Mouse (Mus musculus) embryonic facial prominence, embryonic 11.5 days (tissue): ENCODE measurements around the gene Camkmt. TPM values are rescaled to one million over a fixed set of nuclear protein-coding genes. Genes with fewer than 3 reads are reported as not detected.

Experiments
- ATAC-seq: fragments of 200-750 bp; cut with Nextera tagmentation; replicated peaks from 2 replicates; pipeline ENCODE4 v1.8.0; 2017; ENCODE audit warnings: low read depth; ENCODE audit not compliant: insufficient number of reproducible peaks, low FRiP score, low TSS enrichment
- DNase-seq: peaks from one replicate; pipeline ENCODE4 v3.0.0-alpha.2; 2015; ENCODE audit warnings: low spot score
- H3K27ac ChIP-seq: fragments of 300-500 bp; sonication (generic); replicated peaks from 2 replicates; pipeline ENCODE4 v1.5.1; 2014; ENCODE audit warnings: mild to moderate bottlenecking, low read depth, low read length, control low read depth
- H3K27me3 ChIP-seq: fragments of 300-500 bp; sonication (generic); 2 replicates; pipeline ENCODE4 v1.6.1; 2014; ENCODE audit warnings: mild to moderate bottlenecking, low read length, moderate library complexity, mixed read lengths; ENCODE audit not compliant: control insufficient read depth, insufficient read depth
- H3K36me3 ChIP-seq: fragments of 300-500 bp; sonication (generic); replicated peaks from 2 replicates; pipeline ENCODE4 v1.6.1; 2014; ENCODE audit warnings: low read depth, mild to moderate bottlenecking, low read length, moderate library complexity, mixed read lengths; ENCODE audit not compliant: control insufficient read depth, insufficient read depth
- H3K4me1 ChIP-seq: fragments of 300-500 bp; sonication (generic); 2 replicates; pipeline ENCODE4 v1.6.1; 2014; ENCODE audit warnings: low read length, mixed read lengths; ENCODE audit not compliant: control insufficient read depth, insufficient read depth
- H3K4me2 ChIP-seq: fragments of 300-500 bp; sonication (generic); 2 replicates; pipeline ENCODE4 v1.6.1; 2014; ENCODE audit warnings: low read depth, mild to moderate bottlenecking, control low read depth, low read length, moderate library complexity
- H3K4me3 ChIP-seq: fragments of 300-500 bp; sonication (generic); 2 replicates; pipeline ENCODE4 v1.5.1; 2014; ENCODE audit warnings: low read depth, low read length, control low read depth
- H3K9ac ChIP-seq: fragments of 300-500 bp; sonication (generic); replicated peaks from 2 replicates; pipeline ENCODE4 v1.6.1; 2014; ENCODE audit warnings: mild to moderate bottlenecking, control low read depth, low read length
- H3K9me3 ChIP-seq: fragments of 300-500 bp; sonication (generic); replicated peaks from 2 replicates; pipeline ENCODE4 v1.6.1; 2016; ENCODE audit warnings: mild to moderate bottlenecking, low read length, inconsistent platforms, mixed read lengths; ENCODE audit not compliant: control insufficient read depth
- WGBS: fragments of 180-500 bp; shearing (Covaris S2); extraction: QIAGEN DNeasy Blood & Tissue Kit; methylation state at CpG from one replicate; pipeline ENCODE4 v1.1.7; 2014; 5-methylcytosine and 5-hydroxymethylcytosine counted together
- polyA plus RNA-seq: library from polyadenylated mRNA; unstranded; fragments of >200 nt; fragmentation: Nextera tagmentation; extraction: Ambion mirVana; gene quantifications from 2 replicates; pipeline ENCODE4 v1.2.1, GENCODE M21; 2014

Camkmt gene
- polyA plus RNA-seq, 1 experiment from 2014 or later: 16.8 TPM

DNA sequence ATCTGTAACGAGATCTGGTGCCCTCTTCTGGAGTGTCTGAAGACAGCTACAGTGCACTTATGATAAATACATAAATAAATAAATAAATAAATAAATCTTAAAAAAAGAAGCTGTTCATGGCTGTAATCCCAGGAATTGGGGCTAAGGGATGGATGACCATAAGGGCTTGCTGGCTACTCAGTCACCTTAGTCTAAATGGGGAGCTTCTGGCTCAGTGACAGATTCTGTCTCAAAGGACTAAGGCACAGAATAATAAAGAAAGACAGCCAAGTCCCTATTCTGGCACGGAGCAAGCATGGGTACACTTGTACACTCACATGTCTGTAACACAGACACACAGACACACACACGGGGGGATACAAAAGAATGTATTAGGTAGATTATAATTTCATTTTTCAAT lies 11.1 kb upstream of the Camkmt start:
- 93% methylated on average over 3 of the region's 3 CpGs for WGBS
- DNase-seq: no peak
- H3K36me3 ChIP-seq: no peaks in the 10 kb centered on the region; the same call in 1 of the 2 replicates

DNA sequence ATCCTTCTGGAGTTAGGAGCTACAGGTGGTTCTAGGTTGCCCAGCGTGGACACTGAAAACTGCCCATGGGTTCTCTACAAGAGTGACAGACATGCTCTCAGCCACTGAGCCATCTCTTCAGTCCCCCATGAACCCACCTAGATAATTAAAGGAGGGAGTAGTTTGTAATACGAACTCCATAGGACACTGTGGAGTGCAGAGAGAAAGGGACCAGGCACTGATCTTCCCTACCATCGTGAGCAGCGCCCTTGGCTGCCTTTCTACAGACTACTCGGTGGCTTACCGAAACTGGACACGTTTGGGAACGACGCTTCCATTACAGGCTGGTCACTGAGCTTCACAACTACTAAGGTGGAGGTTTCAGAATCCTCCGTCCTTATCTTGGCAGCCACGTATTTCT lies 9.6 kb upstream of the Camkmt start:
- WGBS: 89% methylated on average over 11 of the region's 11 CpGs
- no peaks in the 10 kb centered on the region; the same call in 1 of the 2 replicates for H3K36me3 ChIP-seq
- ATAC-seq: no peak

More for the DNA sequence above, 11.1 kb upstream of the Camkmt start:
- Histone ChIP-seq H3K27ac (no peak overlapping the region), H3K4me2 (no peak overlapping the region), H3K4me3 (no peak overlapping the region), H3K9me3 (no peaks in the 10 kb centered on the region), H3K4me1 (no peaks in the 10 kb centered on the region), H3K9ac (no peak overlapping the region), H3K27me3 (no peaks in the 10 kb centered on the region)
- ATAC-seq: no peak

DNA sequence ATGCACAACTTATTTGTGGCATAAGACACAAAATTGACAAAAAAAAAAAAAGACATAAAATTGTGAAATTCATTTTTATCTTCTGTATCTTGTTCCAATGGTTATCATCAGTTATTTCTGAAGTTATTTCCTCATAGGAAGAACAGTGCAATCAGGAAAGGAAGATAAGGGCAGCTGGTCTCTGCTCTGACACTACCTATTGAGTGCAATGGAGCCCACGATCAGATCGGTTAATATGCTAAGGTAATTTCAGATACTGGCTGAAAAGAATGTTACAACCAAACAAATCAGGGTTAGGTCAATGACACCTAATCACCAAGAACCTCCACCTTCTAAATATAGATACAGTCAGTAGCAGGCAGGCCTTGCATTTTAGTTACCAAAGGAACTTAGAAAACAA lies 5.0 kb upstream of the Camkmt start:
- DNase-seq: no peak
- WGBS: 96% methylated on average over 2 of the region's 2 CpGs
- ATAC-seq: no peak

More for the DNA sequence above, 9.6 kb upstream of the Camkmt start:
- Histone ChIP-seq H3K9me3 (no peaks in the 10 kb centered on the region), H3K9ac (no peak overlapping the region), H3K27ac (no peak overlapping the region), H3K4me3 (no peak overlapping the region), H3K4me2 (no peak overlapping the region), H3K27me3 (no peaks in the 10 kb centered on the region), H3K4me1 (no peaks in the 10 kb centered on the region)
- DNase-seq: no peak

DNA sequence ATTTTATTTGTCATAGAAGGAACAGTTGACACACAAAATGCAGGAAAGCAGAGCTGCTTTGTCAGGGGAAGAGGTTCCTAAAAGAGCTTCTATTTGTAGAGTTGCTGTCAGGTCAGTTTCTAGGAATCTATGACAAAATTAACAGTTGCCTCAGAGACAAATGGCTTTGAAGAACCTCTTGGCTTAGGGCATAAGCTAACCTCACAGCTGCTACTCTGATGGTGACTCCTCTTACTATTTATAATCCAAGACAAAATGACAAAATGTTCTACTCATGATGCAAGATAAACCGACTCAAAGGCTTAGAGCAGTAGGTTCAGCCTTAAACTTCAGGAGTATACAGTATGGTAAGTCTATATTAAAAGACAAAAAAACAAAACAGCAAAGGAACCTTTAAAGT lies 3.9 kb upstream of the Camkmt start:
- H3K36me3 ChIP-seq: no peaks in the 10 kb centered on the region
- H3K9ac ChIP-seq: no peak overlapping the region
- ATAC-seq (no peak), DNase-seq (no peak)
- H3K4me1 ChIP-seq: no peaks in the 10 kb centered on the region
- no peak overlapping the region for H3K4me3 ChIP-seq
- H3K27ac ChIP-seq: no peak overlapping the region
- no peak overlapping the region for H3K4me2 ChIP-seq
- no peaks in the 10 kb centered on the region for H3K27me3 ChIP-seq
- WGBS: 82% methylated on average over 1 of the region's 1 CpGs
- no peaks in the 10 kb centered on the region for H3K9me3 ChIP-seq

More for the DNA sequence above, 5.0 kb upstream of the Camkmt start:
- H3K4me3 ChIP-seq: no peak overlapping the region
- H3K27ac ChIP-seq: no peak overlapping the region
- H3K36me3 ChIP-seq: no peaks in the 10 kb centered on the region
- no peak overlapping the region for H3K4me2 ChIP-seq
- no peaks in the 10 kb centered on the region for H3K27me3 ChIP-seq
- no peaks in the 10 kb centered on the region for H3K9me3 ChIP-seq
- H3K9ac ChIP-seq: no peak overlapping the region
- H3K4me1 ChIP-seq: no peaks in the 10 kb centered on the region

DNA sequence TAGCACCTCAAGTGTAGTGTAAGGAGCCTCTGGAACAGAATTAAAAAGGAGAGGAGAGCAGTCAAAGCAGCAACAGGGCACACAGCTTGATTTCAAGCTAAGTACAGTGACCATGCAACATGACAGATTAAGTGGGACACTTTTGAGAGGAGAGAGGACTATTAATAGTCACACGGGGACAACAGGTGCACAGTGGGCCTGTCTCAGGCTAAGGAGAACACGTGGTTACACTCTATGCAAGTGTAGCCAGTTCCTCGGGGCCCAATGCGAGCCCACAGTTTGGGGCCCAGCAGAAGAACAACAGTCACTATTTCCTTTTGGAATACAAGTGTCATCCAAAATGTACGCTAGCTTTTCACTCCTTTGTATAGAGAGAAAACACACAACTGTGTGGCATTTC lies 2.8 kb upstream of the Camkmt start:
- Histone ChIP-seq H3K9ac (no peak overlapping the region), H3K9me3 (no peaks in the 10 kb centered on the region), H3K36me3 (no peaks in the 10 kb centered on the region), H3K4me2 (no peak overlapping the region), H3K27me3 (no peaks in the 10 kb centered on the region), H3K27ac (no peak overlapping the region), H3K4me1 (no peaks in the 10 kb centered on the region), H3K4me3 (no peak overlapping the region)
- ATAC-seq: no peak
- no peak for DNase-seq
- 92% methylated on average over 5 of the region's 5 CpGs for WGBS

DNA sequence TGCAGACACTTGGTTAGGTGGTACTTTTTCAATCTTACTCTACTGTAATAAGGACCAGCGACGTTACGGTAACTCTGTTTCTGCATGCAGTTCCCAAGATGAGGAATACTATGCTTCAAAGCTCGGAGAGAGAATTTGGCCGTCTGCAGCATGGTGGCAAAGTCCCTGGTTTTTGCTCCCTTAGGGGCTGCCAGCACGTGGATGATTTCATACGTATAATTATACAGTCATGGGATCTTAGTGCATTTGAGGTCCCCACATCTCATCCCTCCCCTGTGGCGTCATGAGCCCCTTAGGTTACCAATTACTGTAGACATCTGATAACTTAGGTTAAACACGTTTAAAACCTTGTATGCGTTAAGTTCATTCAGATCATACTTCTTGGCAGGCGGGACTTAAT lies 2.0 kb upstream of the Camkmt start:
- DNase-seq (no peak), ATAC-seq (no peak)
- Histone ChIP-seq H3K27me3 (no peaks in the 10 kb centered on the region), H3K4me1 (no peaks in the 10 kb centered on the region), H3K36me3 (no peaks in the 10 kb centered on the region), H3K27ac (no peak overlapping the region), H3K9ac (no peak overlapping the region), H3K9me3 (no peaks in the 10 kb centered on the region), H3K4me2 (no peak overlapping the region), H3K4me3 (no peak overlapping the region)
- WGBS: 87% methylated on average over 11 of the region's 11 CpGs

DNA sequence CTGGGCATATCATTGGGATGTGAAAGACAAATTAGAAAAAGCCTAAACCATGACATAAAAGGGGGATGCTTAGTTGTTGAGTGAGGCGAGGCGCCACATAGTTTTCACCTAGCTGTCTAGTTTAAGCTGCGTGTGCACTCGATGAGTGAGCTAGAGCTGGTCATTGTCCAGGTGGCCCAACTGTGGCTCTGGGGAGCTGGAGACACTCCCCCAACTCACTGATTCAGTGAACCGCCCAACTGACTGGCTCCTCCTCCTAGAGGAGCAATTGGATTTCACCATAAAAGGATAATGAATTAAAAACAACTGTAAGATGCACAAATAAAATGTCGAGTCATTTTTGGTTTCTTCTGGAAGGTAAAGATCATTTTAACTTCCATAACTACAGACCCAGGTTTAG lies 1.3 kb upstream of the Camkmt start:
- no peaks in the 10 kb centered on the region for H3K36me3 ChIP-seq
- H3K4me3 ChIP-seq: peak overlapping the region; percentile 85
- H3K9ac ChIP-seq: no peak overlapping the region
- 43% methylated on average over 6 of the region's 6 CpGs for WGBS
- no peaks in the 10 kb centered on the region for H3K27me3 ChIP-seq
- ATAC-seq: no peak
- DNase-seq: no peak
- H3K4me1 ChIP-seq: no peaks in the 10 kb centered on the region
- H3K4me2 ChIP-seq: peak overlapping the region; percentile 27; the same call in 1 of the 2 replicates
- H3K27ac ChIP-seq: no peak overlapping the region
- H3K9me3 ChIP-seq: no peaks in the 10 kb centered on the region

DNA sequence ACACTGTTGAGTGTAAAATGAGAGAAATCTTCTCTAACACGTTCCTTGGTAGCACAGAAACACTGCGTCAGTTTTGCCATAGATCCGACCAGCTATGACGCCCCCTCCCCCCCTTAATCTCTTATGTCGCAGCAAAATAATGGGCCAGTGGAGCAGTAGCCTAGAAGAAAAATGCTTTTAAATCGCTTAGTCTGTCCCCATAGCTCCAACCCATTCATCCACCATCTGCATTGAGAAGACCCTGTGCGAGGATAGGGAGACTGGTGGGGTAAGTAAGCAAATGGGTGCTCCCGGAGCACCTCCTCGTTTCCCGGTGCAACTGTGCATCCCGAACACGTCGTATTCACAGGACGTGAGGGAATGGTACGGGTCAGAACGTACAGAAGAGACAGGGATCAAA lies 731 bp upstream of the Camkmt start:
- Histone ChIP-seq H3K9me3 (no peaks in the 10 kb centered on the region), H3K4me1 (no peaks in the 10 kb centered on the region), H3K9ac (peak overlapping the region; percentile 59), H3K4me3 (peak overlapping the region; percentile 85), H3K27me3 (no peaks in the 10 kb centered on the region), H3K4me2 (peak overlapping the region; percentile 73), H3K36me3 (no peaks in the 10 kb centered on the region), H3K27ac (0 out of 2 replicates have a peak overlapping the region, but pooled peaks have one; percentile 16)
- DNase-seq (peak; percentile 35), ATAC-seq (no peak)
- under 1% methylated on average over 16 of the region's 16 CpGs for WGBS
